Comparison of ENCODE assay signal across 10 mouse cellular contexts in the genomic region with DNA sequence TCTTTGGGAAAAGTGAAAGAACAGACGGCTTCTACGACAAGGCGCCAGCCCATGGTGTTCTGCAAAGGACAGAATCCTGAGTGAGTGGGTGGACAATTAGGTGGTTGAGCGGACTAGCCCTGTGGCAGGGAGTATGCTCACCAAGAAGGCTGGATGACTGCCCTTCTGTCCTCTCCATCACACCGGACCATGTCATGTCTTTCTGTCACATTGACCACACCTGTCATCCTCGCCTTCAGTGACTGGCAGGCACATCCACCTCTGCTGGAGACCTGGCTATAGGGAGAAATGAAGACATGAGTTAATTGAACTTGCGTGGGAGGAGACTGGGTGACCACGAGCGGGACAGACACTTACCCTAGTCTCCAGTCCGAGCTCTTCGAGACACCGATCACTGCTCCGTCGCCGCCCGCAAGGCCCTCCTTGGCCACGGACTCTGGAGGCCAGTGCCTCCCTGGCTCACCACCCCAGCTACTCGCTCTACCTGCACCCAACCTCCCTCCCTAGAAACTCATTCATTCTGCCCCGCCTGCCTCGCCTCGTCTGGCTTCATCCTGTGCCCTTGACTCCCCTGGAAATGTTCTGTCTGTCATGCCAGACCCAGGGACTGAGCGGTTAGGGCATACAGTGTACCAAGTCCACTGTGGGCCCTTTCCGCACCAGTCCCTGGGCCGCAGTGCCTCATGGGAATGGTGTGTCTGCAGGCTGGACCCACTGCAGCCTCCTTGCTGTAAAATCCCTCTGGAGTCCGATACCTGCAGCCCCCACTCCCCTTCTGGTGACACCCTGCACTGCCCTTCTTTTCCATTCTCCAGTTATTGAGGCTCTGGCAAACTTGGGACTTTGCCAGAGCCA. TPM values are rescaled to one million over a fixed set of nuclear protein-coding genes. Genes with fewer than 3 reads are reported as not detected.
DNase-seq lines count a peak whose midpoint lies in the region; ATAC-seq and TF ChIP-seq lines count a peak whose summit lies in the region.
"Had no signal": no experiment of that assay in that cellular context is flagged by ENCODE, and none has a peak within 500 bp of the region (broad histone marks: within the 10 kb centered on the region; RNA-seq: fewer than 3 reads in every experiment).

No protein-coding gene starts in this region.

- intact Hi-C loops in gastrocnemius, adult 2 months (cut with DNase I): no loop called here

- WGBS in midbrain, embryonic 10.5 days: 85% methylated on average over 25 of the region's 25 CpGs
- 91% methylated on average over 25 of the region's 25 CpGs for WGBS in midbrain, embryonic 16.5 days
- whole genome bisulfite sequencing in limb, embryonic 11.5 days: 66% methylated on average over 25 of the region's 25 CpGs
- WGBS in stomach, postnatal 0 days: 53% methylated on average over 24 of the region's 25 CpGs

- peak overlapping the region; percentile 59 for H3K4me3 ChIP-seq in gastrocnemius, adult 2 months
- peak overlapping the region; percentile 42 for H3K4me3 ChIP-seq in midbrain, embryonic 10.5 days
- H3K4me3 ChIP-seq in midbrain, embryonic 16.5 days (ENCODE audit: low read depth, low read length): no peak overlapping the region
- H3K4me3 ChIP-seq in limb, embryonic 11.5 days (ENCODE audit: low read depth, low read length): peak overlapping the region; percentile 56
- peak overlapping the region; percentile 43 for H3K4me3 ChIP-seq in stomach, postnatal 0 days (ENCODE audit: low read depth, low read length)

- peaks cover 20% of the 10 kb centered on the region for H3K9me3 ChIP-seq in midbrain, embryonic 10.5 days (replicated peaks)
- no peaks in the 10 kb centered on the region; the same call in 1 of the 2 replicates for H3K9me3 ChIP-seq in midbrain, embryonic 16.5 days (replicated peaks; ENCODE audit: control insufficient read depth, low read length, poor library complexity, severe bottlenecking)
- no peaks in the 10 kb centered on the region; the same call in 1 of the 2 replicates for H3K9me3 ChIP-seq in limb, embryonic 11.5 days (ENCODE audit: control insufficient read depth, low read length)
- no peaks in the 10 kb centered on the region for H3K9me3 ChIP-seq in stomach, postnatal 0 days (ENCODE audit: control insufficient read depth, low read length)

- no peak for DNase-seq in gastrocnemius, adult 2 months
- DNase-seq in gastrocnemius, postnatal 10 days: no peak
- DNase-seq in midbrain, embryonic 10.5 days (ENCODE audit: low spot score): no peak
- DNase-seq in limb, embryonic 11.5 days (ENCODE audit: low spot score): no peak
- no peak for DNase-seq in stomach, postnatal 0 days (ENCODE audit: low spot score)
- DNase-seq in gastrocnemius, adult 18-20 months (ENCODE audit: low spot score): no peak
- no peak for DNase-seq in spleen, adult 18-20 months
- DNase-seq: cerebellum, adult 2 months; gastrocnemius, postnatal 36 days had no signal

- ATAC-seq in midbrain, embryonic 16.5 days: no peak
- no peak for ATAC-seq in limb, embryonic 11.5 days (ENCODE audit: insufficient number of reproducible peaks, low FRiP score, low TSS enrichment, low read depth)
- no peak for ATAC-seq in stomach, postnatal 0 days (ENCODE audit: low FRiP score, low TSS enrichment)

- no peak for TF ChIP-seq EP300 in stomach, postnatal 0 days (optimal IDR thresholded peaks at IDR 0.05)

- H3K27me3 ChIP-seq in midbrain, embryonic 10.5 days (ENCODE audit: low read depth, poor library complexity, severe bottlenecking): peaks cover 24% of the 10 kb centered on the region
- no peaks in the 10 kb centered on the region for H3K27me3 ChIP-seq in midbrain, embryonic 16.5 days (ENCODE audit: control insufficient read depth, insufficient read depth, low read depth, low read length)
- no peaks in the 10 kb centered on the region for H3K27me3 ChIP-seq in limb, embryonic 11.5 days (ENCODE audit: control insufficient read depth, insufficient read depth, low read length)
- no peaks in the 10 kb centered on the region for H3K27me3 ChIP-seq in stomach, postnatal 0 days (ENCODE audit: control insufficient read depth, insufficient read depth, low read length)

- no peak overlapping the region for H3K9ac ChIP-seq in midbrain, embryonic 16.5 days (ENCODE audit: low read depth, low read length)
- peak overlapping the region; percentile 76 for H3K9ac ChIP-seq in limb, embryonic 11.5 days (ENCODE audit: low read length)
- peak overlapping the region; percentile 61 for H3K9ac ChIP-seq in stomach, postnatal 0 days (ENCODE audit: low read length)

- no peak overlapping the region for H3K4me2 ChIP-seq in midbrain, embryonic 16.5 days (ENCODE audit: low read length)
- peak overlapping the region; percentile 41 for H3K4me2 ChIP-seq in limb, embryonic 11.5 days (ENCODE audit: low read depth, severe bottlenecking)
- peak overlapping the region; percentile 57 for H3K4me2 ChIP-seq in stomach, postnatal 0 days (replicated peaks; ENCODE audit: low read depth)

- H3K27ac ChIP-seq in gastrocnemius, adult 2 months: peak overlapping the region; percentile 46
- H3K27ac ChIP-seq in midbrain, embryonic 10.5 days (replicated peaks): peak overlapping the region; percentile 71
- no peak overlapping the region for H3K27ac ChIP-seq in midbrain, embryonic 16.5 days (ENCODE audit: low read length)
- H3K27ac ChIP-seq in limb, embryonic 11.5 days (replicated peaks; ENCODE audit: low read depth, low read length): peak overlapping the region; percentile 88
- peak overlapping the region; percentile 81 for H3K27ac ChIP-seq in stomach, postnatal 0 days (replicated peaks)

- H3K4me1 ChIP-seq in midbrain, embryonic 10.5 days: peaks cover 62% of the 10 kb centered on the region
- H3K4me1 ChIP-seq in midbrain, embryonic 16.5 days (ENCODE audit: control insufficient read depth, insufficient read depth, low read length): no peaks in the 10 kb centered on the region
- peaks cover 39% of the 10 kb centered on the region for H3K4me1 ChIP-seq in limb, embryonic 11.5 days (ENCODE audit: control insufficient read depth, insufficient read depth, low read length)
- peaks cover 12% of the 10 kb centered on the region for H3K4me1 ChIP-seq in stomach, postnatal 0 days (replicated peaks; ENCODE audit: control insufficient read depth, insufficient read depth)

- no peaks in the 10 kb centered on the region for H3K36me3 ChIP-seq in midbrain, embryonic 10.5 days
- no peaks in the 10 kb centered on the region for H3K36me3 ChIP-seq in midbrain, embryonic 16.5 days (ENCODE audit: control insufficient read depth, insufficient read depth, low read length)
- no peaks in the 10 kb centered on the region for H3K36me3 ChIP-seq in limb, embryonic 11.5 days (ENCODE audit: control insufficient read depth, insufficient read depth, low read length)
- H3K36me3 ChIP-seq in stomach, postnatal 0 days (ENCODE audit: control insufficient read depth, insufficient read depth, low read length): no peaks in the 10 kb centered on the region

- no peak for TF ChIP-seq CTCF in gastrocnemius, adult 2 months (IDR thresholded peaks at IDR 0.05)
- TF ChIP-seq CTCF in stomach, postnatal 0 days (IDR thresholded peaks at IDR 0.05; ENCODE audit: low read depth): no peak

RNA-seq across cellular contexts. Expression of gene Mrpl23, which starts 44.2 kb away (rescaled TPM):
- total RNA-seq in gastrocnemius, adult 2 months (2021): 1 to 10 TPM in 1 of 2 experiments, under 1 TPM in 1; 0.89 to 1.4 TPM
- 1 to 10 TPM; 6.4 to 7.2 TPM for total RNA-seq in gastrocnemius, postnatal 10 days (2021)
- 15.8 and 20.3 TPM in 2 replicates for polyA plus RNA-seq in midbrain, embryonic 10.5 days (2016; fragmentation: Nextera tagmentation; extraction: Ambion mirVana)
- polyA plus RNA-seq in midbrain, embryonic 16.5 days (2015; fragmentation: Nextera tagmentation; extraction: Ambion mirVana): 15.6 and 18.6 TPM in 2 replicates
- polyA plus RNA-seq in limb, embryonic 11.5 days (2014; fragmentation: Nextera tagmentation; extraction: Ambion mirVana): 17.8 and 19.7 TPM in 2 replicates
- polyA plus RNA-seq in stomach, postnatal 0 days (2015; fragmentation: Nextera tagmentation; extraction: Ambion mirVana): 17.7 and 19.4 TPM in 2 replicates
- total RNA-seq in gastrocnemius, adult 18-20 months (2021): 1 to 10 TPM; 1.7 to 1.9 TPM
